Mouse (Mus musculus) heart, postnatal 10 days (tissue): Measurements from ENCODE around the gene Taf15. TPM values are rescaled to one million over a fixed set of nuclear protein-coding genes. Genes with fewer than 3 reads are reported as not detected.

Experiments
- DNase-seq, 2 experiments: peaks; one replicate each; pipeline ENCODE4 v3.0.0; 2021
- intact Hi-C: fragments of 180-260 bp; cut with DNase I; formaldehyde crosslinking; loops from one replicate; pipeline ENCODE4 v1.15.1; 2025
- total RNA-seq, 2 experiments: library from RNA; stranded (reverse); gene quantifications; 2 replicates each; pipeline ENCODE4 v1.2.3; 2021

Gene Taf15
- 10 to 100 TPM; 39.8 to 46.3 TPM for total RNA-seq

DNA sequence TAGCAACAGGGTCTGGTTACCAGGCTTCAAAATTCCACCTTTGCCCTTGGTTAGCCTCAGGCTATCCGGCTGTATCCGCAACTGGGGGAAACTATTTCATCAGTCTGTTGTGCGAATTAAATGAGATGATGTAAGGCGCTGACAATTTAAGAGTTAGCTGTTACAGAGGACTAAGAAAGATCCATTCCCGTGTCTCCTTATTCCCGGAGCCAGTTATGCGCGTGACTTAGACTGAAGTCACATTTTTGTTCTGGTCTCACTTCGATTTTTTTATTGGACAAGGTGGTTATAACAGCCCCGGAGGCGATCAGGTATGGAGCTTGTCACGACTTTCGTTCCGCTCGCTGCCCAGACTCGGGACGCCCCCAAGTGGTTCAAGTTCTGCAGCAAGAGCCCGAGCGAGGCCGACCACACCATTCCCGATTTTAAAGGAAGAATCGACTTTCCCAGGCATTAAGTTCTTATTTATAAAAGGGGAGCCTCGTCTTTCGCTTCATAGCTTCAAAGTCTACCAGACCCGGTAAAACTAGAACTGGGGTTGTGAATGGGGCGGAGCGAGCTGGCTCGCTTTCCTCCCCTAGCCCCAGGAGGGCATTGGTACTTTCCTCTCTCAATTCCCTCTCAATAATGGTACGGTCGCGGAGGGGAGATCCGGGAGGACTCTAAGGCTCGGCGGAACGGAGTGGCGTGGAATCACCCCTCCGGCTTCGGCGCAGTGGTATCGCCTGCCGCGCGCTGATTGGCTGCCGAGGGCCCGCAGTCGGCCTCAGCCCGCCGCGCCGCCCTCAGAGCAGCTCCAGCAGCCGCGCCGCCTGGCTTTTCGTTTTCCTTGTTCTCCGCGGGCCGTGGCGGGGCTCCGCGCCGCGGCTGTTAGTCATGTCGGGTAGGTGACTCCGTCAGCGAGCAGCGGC, at the start of gene Taf15:
TSS of gene Taf15 (plus strand) at position 763 of the 911 bp plus-strand sequence.
- intact Hi-C loops, result loop anchor here (1.0 kb wide), 1 partner anchor 29 kb away; no protein-coding TSS in a partner anchor
- DNase-seq, result peak; percentile 99

GRCm38 (mm10) chr11:83424681-83425080, 48.2 kb upstream of the Taf15 start:
- DNase-seq, result peak; percentile 76 to 89
- intact Hi-C loops, result loop anchor here (1.0 kb wide), 2 partner anchors 67 to 97 kb away; no protein-coding TSS in a partner anchor

DNA sequence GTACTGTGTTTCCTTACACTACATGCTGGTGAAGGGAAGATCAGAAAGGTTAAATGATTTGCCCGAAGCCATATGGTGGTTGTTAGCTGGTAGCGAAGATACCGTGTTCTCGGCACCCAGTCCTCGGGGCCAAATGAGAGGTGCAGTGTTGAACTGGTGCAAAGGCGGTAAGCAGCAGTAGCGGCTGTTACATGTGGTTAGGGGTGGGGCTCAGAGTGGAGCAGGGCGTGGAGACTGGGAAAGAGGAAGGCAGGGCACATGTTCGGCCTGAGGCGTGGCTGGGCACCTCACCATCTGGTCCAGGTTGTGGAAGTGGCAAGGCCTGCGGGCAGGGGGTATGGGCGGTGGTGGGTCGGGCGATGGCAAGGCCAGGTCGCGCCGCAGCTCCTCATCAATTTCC, 45.9 kb upstream of the Taf15 start:
- DNase-seq, result no peak
- intact Hi-C loops, result no loop called here

DNA sequence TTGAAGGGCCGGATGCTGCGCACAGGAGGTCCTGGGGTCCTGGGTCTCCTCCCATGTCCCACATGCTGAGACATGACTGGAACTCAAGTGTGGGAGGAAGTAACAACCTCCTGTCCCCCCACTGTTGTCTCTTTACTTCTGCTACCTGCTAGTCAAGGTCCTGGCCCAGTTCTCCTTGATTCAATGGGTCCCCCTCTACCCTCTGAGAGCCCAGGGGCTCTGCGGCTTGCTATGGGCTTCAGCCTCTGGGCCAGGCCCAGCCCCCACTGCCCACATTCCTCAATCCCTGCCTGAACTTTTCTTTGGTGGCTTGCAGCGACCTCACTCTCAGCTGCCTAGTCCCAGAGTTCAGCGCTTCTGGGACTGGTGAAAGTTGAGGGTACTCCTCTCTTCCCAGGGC, 43.5 kb upstream of the Taf15 start, which contains the start of gene Gas2l2:
TSS of gene Gas2l2 (minus strand) at position 101 of the 400 bp plus-strand sequence.
- DNase-seq, result no peak
- intact Hi-C loops, result no loop called here

DNA sequence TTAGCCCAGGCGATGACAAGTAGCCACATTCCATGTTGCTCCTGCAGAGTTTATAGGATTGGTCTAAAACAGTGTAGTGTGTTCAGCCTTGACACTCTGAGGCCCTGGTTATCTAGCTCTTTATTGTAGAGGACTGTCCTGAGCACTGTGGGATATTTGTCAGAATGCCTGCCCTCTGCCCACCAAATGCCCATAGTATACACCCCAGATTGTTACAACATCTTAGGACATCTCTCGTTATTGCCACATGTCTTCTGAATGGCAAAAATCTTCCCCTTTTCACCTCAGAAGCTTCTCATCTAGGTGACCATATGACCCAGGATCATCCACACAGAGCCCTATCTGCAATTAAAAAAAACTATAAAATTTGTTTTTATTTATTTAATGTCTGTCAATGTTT, 40.4 kb upstream of the Taf15 start:
- DNase-seq, result no peak
- intact Hi-C loops, result no loop called here

- intact Hi-C loops, result no loop called here
- DNase-seq, result no peak
These were observed 35.5 kb upstream of the Taf15 start, which contains the start of gene 1700020L24Rik for GRCm38 (mm10) chr11:83437377-83437776. 1700020L24Rik (plus strand) TSS chr11:83437677.

GRCm38 (mm10) chr11:83439426-83440060, 33.3 kb upstream of the Taf15 start:
- no peak for DNase-seq
- intact Hi-C loops, result loop anchor here (2.0 kb wide), 1 partner anchor 299 kb away; no protein-coding TSS in a partner anchor

DNA sequence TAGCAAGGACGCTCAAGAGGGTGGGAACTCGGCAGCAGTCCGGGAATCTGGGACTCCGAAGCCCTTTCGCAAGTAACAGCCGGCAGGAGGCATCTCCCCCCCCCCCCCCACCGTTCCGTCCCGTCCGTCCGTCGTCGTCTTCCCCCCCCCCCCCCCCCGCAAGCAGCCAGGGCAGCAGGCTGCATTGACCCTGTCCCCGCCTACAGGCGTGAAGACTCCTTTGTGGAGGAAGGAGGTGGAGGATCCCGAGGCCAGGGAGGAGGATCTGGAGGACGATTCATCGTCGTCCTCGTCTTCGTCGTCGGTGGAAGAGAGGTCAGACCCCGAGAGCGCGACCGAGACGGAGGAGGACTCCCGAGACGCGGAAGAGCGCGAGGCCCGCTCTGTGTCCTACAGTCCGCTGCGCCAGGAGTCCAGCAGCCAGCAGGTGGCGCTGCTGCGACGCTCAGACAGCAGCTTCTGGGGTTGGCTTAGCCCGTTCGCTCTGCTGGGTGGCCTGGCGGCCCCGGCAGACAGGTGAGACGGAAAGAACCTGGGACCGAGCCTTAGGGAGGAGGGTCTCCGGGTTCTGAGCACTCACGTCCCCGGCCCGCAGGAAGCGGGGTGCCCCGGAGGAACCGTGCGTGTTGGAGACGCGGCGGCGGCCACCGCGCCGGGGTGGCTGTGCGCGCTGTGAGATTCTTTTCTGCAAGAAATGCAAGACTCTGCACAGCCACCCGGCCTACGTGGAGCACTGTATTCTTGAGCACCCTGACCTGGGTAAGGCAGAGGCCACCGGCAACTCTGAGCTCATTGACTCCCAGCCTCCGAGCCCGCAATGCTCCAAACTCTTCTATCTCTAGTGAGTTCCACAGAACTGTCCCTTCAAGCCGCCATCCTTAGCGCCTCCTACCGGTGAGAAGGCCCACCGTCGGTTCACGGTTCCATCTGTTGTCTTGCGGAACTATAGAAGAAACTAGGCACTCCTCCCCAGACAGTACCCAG, 32.5 kb upstream of the Taf15 start:
- DNase-seq, result peak; percentile 90 to 91
- intact Hi-C loops, result loop anchor here (2.0 kb wide), 1 partner anchor 298 kb away; no protein-coding TSS in a partner anchor

- intact Hi-C loops, result loop anchor here (2.0 kb wide), 1 partner anchor 298 kb away; no protein-coding TSS in a partner anchor
These were observed 31.7 kb upstream of the Taf15 start for GRCm38 (mm10) chr11:83441235-83441634.

GRCm38 (mm10) chr11:83442596-83443267, 30.2 kb upstream of the Taf15 start:
- DNase-seq, result peak; percentile 88 to 92
- intact Hi-C loops, result loop anchor here (1.0 kb wide), 1 partner anchor 30 kb away; no protein-coding TSS in a partner anchor

More at GRCm38 (mm10) chr11:83441235-83441634, 31.7 kb upstream of the Taf15 start:
- peak; percentile 77 to 82 for DNase-seq

GRCm38 (mm10) chr11:83443824-83444223, 29.1 kb upstream of the Taf15 start:
- intact Hi-C loops, result loop anchor here (1.0 kb wide), 1 partner anchor 28 kb away; no protein-coding TSS in a partner anchor
- DNase-seq, result no peak

GRCm38 (mm10) chr11:83445001-83445400, 27.9 kb upstream of the Taf15 start:
- intact Hi-C loops, result no loop called here

GRCm38 (mm10) chr11:83447612-83448011, 25.3 kb upstream of the Taf15 start:
- no peak for DNase-seq
- intact Hi-C loops, result no loop called here

More at GRCm38 (mm10) chr11:83445001-83445400, 27.9 kb upstream of the Taf15 start:
- no peak for DNase-seq

DNA sequence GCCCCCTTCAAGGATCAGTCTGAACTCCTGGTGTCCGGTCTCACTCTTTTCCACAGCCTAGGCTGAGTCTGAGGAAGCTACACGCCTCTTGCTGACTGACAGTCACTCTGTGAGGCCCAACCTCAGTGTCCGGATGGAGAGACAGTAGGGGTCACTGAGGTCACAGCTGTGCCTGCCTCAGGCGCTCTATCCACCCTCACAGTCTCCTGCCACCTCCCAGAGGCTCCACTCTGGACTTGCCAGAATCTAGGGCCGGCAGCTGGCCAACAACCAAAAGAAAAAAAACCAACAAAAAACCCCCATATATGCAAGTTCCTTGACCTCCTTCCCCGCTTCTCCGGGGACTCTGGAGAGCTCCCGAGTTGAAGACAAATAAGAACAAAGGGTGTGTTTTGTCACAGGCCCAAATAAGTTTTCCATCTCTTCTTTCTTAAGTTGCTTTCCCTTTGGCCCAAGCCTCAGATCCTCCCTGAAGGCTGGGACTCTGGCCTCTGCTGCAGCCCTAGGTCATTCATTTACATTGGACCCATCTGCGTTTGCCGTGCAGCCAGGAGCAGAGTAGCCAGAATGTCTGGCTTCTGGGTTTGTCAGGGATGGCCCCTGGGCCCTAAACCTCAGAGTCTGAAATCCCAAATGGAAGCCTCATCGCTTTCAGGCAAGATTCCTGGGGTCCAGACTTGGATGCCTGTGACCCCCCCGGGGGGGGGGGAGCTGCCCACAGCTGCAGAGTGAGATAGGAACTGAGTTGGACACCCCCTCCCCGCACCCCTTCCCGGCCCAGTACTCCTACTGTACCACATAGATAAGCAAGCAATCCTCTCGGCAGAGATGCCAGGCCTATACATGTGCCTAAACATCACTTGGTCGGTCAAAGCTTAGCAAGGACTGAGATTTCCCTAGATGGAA, 24.6 kb upstream of the Taf15 start:
- intact Hi-C loops, result no loop called here
- peak; percentile 68 to 78 for DNase-seq

- peak; percentile 62 for DNase-seq
- intact Hi-C loops, result no loop called here
These were observed 24.0 kb upstream of the Taf15 start for GRCm38 (mm10) chr11:83448927-83449236.

GRCm38 (mm10) chr11:83449298-83449697, 23.6 kb upstream of the Taf15 start:
- DNase-seq, result no peak
- intact Hi-C loops, result no loop called here

GRCm38 (mm10) chr11:83450550-83450949, 22.3 kb upstream of the Taf15 start:
- intact Hi-C loops, result no loop called here
- DNase-seq, result no peak

DNA sequence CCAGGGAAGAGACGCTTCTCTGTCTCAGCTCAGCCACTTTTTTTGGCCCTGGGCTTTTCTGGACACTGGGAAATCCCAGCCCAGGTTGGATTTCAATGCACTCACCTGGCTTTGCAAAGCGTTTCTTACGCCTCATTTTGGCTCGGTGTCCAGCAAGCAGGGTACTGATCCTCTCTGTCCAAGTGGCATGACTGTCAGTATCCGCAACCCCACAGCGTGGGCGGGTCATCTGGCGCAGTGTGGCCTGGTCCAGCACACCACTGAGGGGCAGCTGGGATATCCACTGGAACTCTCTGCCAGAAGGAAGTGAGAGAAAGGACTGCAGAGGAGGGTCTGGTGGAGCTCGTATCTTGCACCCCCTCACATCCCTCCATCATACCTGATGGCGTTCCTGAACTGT, 21.6 kb upstream of the Taf15 start:
- no peak for DNase-seq

More for the DNA sequence above, 21.6 kb upstream of the Taf15 start:
- intact Hi-C loops, result no loop called here
